Mouse (Mus musculus) neural tube, embryonic 10.5 days (tissue): Measurements from ENCODE around the gene Qtrt1.

Experiments
- DNase-seq: peaks from one replicate; pipeline ENCODE4 v3.0.0-alpha.2; 2017; ENCODE audit warnings: low spot score; ENCODE audit errors: extremely low spot score

Qtrt1 gene

DNA sequence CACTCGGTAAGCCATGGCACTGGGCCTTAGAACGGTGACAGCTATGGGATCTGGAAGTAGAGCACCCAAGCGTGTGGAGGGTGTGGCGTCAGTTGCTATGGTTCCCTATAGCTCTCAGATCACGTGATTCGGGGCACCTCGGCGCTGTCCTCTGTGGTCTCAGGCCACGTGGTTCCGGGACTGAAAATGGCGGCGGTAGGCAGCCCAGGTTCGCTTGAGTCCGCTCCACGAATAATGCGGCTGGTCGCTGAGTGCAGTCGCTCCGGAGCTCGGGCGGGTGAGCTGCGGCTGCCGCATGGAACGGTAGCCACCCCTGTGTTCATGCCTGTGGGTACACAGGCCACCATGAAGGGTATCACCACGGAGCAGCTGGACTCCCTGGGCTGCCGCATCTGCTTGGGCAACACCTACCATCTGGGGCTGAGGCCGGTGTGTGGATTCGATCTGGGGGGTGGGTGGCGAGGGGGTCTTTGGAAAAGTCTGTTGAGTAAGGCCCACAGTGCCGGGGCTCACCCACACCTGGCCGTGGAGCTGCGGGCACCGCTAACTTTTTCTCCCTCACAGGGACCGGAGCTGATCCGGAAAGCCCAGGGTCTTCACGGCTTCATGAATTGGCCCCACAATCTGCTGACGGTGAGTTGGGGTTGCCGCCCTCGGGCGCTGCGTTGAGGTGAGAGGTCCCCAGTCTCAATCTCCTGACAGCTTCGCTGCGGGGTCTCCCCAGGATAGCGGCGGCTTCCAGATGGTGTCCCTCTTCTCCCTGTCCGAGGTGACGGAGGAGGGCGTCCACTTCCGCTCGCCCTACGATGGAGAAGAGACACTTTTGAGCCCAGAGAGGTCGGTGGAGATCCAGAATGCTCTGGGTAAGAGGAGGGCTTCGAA is at the start of gene Qtrt1:
Qtrt1 (plus strand) TSS at position 169 of the 882 bp plus-strand sequence.
- DNase-seq, result peak; percentile 84

DNA sequence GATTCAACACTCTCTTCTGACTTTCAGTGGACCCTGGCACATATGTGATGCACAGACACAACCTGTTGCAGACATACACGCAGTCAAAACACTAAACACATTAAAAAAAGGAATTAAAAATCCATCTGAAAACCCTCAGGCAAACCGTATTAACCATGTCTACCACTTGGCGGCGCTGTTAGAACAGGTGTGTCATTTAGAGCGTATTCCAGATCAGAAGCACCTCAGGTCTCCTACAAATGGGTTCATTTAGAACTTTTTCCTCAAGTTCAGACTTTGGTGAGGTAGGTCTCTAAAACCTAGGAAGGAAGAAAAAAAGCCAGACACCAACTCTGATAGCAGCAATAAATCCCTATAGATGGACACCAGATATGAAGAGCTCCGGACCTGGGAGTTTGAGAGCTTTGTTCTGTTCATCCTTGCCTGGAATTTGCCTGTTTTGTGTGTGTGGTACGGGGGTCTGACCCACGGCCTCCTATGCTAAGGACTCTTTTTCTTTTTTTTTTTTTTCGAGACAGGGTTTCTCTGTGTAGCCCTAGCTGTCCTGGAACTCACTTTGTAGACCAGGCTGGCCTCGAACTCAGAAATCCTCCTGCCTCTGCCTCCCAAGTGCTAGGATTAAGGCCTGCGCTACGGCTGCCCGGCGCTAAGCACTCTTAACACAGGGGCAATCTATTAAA is 45.0 kb upstream of the Qtrt1 start:
- peak; percentile 51 for DNase-seq

DNA sequence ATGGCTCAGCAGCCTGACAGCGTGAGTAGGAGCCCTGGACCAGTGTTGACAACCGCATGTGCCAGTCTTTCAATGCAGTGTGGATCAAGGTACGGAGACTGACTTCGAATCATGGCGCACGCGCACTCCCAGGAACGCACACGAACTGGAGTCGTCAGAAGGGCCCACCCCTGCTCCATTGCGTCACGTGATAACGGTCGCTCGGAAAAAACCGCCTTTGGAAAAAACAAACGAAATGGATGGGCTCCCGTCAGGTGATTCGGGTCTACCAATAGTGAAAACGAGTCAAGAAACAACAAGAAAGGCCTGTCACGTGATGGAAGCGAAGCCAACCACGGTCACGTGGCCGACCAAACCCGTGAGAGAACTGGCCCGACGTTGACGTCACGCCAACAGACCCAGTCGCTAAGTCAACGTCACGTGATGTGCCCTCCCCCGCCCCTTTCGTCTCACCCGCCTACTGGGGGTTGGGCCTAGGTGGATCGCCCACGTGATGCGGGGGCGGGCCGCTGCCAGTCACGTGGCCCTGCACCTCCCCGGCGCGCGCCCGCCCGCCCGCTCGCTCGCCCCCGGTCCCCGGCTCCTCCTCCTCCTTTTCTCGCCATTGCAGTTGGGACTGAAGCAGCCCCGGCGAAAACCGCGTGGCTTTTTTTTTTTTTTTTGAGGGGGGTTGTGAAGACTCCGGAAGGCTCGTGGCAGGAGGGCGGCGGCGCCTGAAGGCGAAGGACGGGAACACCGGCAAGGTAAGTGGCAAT is 44.1 kb upstream of the Qtrt1 start, which contains the start of gene Ilf3:
Ilf3 (plus strand) TSS at position 515 of the 755 bp plus-strand sequence.
- peak; percentile 100 for DNase-seq

DNA sequence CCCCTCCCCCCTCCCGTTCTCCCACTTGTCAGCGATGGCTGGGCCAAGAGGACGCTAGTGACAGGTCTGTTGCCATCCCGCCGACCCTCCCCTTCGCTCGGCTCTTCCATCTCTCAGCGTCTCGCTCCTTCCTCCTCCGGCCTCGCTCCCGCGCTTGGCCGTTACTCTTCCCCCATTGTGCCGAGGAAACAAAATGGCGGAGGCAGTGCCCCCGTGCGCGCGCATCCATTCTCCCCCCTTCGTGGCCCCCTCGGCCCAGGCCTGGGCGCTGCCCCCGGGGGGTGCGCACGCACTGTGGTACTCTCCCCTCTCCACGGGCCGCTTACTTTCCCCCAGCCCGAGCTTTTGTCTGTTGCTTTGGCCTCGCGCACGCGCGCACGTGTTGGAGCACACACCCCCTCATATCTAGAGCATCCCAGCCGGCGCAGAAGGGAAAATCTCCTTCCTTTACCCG is 43.5 kb upstream of the Qtrt1 start:
- DNase-seq, result peak; percentile 85

DNA sequence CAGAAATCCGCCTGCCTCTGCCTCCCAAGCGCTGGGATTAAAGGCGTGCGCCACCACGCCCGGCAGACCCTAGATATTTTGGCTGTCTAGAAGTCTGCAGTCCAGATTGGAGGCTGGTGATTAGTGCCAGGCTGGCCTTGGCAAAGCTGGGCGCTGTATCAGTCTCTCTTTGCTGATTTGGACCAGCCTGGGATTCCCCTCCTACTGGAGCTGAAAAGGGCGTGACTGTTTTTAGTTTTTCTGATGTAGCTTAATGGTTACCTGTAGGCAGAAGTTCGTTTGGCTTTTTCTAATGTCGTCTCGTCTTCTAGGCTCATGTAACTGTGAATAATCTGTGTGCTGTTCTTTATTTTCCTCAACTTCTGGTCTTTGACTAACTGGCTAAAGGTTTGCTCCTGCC is 42.6 kb upstream of the Qtrt1 start:
- no peak for DNase-seq

DNA sequence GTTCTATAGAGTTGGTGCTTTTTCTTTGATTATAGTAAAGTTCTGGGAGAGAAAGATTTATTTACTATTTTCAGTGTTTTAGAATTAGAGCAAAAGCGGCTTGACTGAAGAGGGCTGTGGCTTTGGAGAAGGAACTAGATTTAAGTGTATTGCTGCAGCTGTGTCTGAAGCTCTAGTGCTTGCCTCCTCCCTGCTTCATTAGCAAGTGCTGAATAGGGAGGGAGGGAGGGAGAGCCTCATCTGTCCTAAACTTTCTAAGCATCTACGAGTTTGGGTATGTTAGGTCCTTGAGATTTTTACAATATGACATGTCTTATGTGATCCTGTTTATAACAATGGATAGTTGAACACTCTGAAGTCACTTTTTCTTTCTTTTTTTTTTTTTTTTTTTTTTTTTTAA is 40.8 kb upstream of the Qtrt1 start:
- no peak for DNase-seq

DNA sequence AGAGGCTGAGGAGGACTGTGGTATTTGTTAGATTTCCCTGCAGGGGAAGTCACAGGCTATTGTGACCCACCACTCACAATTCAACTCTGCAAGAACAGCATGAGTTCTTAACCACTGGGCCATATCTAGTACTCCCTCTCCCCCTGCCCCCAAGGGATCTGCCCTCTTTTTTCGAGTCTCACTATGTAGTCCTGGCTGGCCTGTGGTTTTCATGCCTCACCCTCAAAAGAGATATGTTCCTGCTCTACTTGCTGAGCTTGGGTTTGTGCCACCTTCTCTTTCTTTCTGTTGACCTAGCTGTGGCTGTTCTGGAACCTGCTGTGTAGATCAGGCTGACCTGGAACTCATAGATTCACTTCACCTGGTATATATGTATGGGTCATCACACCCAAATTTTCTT is 39.1 kb upstream of the Qtrt1 start:
- DNase-seq, result no peak

DNA sequence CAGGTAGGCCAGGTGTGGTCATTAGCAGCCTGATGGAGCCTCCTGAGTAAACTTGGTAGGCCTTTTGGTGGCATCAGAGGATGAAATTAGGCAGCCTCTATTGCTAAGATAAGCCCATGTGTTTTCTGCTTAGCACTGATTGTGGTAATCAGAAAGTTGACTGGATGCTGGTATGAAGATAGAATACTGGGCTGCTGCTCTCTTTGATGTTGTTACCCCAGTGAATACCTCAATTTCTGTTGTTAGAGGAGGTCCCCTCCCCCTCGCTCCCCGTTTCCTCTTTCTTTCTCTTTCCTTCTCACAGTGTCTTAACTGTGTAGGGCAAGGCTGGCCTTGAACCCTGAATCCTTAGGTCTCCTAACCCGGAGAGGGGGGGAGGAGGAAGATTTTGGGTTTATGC is 32.4 kb upstream of the Qtrt1 start:
- DNase-seq, result no peak

DNA sequence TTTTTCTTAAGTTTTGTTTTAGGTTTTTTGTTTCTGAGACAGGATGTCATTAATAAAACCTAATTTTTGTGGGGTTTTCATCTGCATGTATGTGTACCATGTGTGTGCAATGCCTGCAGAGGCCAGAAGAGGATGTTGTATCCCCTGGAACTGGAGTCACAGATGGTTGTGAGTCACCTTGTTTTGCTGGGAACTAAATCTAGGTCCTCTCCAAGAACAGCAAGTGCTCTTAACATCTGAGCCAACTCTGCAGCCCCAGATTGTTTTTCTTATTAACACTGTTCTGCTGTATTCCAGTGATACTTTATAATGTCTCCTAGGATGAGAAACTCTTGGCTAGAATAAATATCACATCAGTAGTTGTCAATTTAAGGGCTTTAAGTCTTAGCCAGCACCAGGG is 30.8 kb upstream of the Qtrt1 start:
- DNase-seq, result no peak

DNA sequence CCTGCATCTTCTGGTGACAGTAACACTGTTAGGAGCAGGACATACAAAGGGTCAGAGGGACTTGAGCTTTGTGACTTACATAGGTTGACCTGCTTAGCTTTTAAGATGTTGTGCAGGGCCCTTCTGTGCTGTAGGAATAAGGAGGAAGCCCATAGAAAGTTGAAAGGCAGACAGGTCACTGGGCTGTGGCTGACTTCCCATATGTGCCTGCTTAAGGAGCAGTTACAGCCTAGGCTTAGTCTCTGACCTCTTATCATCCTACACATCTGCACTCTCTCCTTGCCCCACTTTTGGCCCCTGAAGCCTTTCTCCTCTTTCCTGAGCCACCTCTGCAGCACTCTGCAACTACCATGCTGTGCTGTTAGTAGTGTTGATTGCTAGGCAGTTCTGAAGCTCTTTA is 27.7 kb upstream of the Qtrt1 start:
- no peak for DNase-seq

DNA sequence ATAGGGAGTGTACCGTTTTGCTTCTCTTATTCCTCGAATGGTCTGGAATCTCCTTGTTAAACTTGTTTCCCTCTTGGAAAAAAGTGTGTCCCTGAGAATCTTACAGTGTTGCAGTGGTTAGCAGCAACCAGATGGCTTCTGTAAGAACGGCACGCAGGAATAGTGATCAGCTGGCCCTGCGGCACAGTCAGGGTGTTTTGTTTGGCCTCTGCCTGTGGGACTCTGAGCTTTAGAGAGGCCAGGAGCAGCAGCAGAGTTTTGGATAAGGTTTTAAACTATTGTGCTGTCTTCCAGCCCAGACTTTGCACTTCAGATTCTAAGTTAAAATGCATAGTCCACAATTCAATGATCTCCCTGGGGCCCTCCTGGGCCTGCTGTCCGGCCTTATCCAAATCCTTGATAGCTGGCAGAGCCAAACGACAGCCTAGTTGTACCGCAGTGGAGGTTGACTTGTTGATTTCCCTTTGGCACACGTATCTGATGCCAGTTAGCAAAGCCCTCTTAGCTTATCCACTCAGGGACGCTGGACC is 18.9 kb upstream of the Qtrt1 start:
- DNase-seq, result no peak

DNA sequence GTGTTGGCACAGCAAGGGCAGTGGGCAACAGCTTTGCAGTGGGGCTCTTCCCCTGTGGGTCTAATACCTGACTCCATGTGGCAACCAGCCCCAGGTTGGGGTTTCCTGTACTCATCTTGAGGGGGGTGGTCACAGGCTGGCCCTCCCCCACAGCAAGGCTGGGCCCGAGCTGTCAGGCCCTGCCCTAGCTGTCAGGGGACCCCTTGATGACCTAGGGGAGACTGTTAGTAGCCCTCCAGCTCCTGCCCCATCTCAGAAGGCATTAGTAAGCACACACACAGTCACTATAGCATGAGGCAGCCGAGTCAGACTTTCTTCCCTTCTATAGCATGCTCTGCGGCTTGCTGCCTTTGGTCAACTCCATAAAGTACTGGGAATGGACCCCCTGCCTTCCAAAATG is 15.9 kb upstream of the Qtrt1 start:
- no peak for DNase-seq

DNA sequence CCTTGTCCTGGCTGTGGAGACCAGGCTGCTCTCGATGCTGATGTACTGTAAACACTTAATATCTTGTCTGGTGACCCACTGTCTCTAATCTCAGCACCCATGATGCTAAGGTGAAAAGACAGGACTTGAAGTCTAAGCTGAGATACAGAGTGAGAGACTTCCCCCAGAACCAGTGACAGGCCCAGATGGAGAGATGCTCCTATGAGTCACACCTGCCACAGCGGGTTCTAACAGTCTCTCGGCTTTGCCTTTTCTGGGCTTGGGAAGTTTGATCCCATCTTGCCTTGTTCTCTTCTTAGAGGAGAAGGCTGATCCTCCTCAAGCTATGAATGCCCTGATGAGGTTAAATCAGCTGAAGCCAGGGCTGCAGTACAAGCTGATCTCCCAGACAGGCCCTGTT is 14.5 kb upstream of the Qtrt1 start:
- no peak for DNase-seq

DNA sequence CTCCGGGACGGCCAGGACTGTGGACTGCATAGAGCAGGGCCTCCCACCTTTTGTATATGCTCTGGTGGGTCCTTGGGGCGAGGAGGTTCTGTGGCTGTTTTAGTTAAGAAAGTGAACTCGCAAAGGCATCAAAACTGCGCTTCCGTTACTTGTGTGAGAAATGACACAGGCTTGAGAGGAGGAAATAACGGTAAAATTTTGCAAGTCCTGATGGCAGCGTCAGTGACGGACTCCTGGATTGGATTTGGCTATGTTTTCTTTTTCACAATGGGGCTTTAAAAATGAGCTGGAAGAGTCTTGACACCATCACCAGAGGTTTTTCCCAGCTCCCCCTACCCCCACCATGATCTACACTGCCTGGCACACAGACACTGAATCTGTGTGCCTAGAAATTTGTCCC is 10.6 kb upstream of the Qtrt1 start:
- no peak for DNase-seq

DNA sequence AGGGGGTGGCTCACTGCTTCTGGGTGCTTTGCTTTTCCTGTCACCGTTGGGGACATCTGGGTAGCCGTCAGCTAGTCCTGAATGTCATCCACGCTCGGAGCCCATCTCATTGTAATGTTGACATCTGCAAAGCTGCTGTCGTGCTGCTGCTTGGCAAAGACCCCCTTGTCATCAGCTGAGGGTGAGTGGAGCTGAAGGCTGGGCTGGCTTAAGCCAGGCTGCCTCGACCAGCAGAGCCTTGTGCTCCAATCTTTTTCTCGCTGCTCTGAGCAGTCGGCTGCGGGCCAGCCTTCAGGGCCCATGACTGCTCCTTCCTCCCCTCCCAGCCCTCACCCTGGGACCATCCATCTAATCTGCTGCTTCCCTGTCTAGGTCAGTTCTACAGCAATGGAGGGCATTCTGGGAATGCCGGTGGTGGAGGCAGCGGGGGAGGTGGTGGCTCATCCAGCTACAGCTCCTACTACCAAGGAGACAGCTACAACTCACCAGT is 8.8 kb upstream of the Qtrt1 start:
- DNase-seq, result no peak

DNA sequence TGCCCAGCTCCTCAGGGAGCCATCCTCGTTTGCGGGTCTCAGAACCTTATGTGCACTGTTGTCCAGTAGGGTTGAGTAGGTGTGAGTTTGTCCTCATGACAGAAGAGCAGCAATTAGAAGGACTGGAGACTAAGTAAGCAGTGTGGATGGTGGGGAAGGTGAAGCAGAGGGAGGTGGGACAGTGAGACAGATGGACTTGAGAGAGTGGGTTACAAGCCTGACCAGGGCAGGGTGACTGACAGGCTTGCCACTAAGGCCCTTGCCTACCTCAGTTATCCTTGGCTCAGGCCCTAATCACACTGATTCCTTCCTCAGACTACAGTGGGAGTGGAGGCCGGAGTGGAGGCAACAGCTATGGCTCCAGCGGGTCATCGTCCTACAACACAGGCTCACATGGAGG is 7.9 kb upstream of the Qtrt1 start:
- no peak for DNase-seq

DNA sequence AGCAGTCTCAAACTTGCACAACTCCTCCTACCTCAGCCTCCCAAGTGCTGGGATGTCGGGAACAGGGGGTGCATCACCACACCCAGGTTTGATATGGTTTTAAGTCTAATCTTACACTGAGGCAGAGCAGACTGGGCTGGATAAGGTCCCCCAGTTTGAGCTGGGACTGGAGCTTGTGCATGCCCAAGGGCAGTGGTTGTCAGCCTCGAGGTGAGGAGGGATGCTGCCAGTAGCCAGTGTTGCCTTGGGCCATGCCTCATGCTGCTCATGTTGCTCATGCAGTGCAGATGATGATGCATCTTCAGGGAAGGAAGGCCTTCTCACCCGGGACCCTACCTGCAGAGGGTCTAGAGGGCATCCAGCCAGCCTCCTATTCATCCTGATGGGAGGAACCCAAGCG is 6.1 kb upstream of the Qtrt1 start:
- no peak for DNase-seq

DNA sequence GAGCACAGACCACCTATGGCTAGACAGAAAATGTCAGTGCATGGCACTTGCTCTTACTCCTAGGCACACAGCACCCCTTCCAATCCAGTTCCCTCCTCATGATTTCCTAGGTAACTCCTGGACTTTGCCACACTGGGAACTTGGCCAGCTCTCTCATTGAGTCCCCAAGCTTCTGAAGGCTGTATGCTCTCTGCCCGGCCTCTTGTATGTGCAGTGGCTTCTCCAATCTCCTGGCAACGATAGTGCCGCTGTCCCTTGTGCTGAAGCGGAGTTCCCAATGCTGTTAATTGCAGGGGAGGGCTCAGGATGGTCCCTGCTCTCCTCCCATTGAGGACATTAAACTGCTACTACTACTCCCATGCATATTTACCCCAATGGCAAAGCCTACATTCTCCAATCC is 3.7 kb upstream of the Qtrt1 start:
- no peak for DNase-seq

DNA sequence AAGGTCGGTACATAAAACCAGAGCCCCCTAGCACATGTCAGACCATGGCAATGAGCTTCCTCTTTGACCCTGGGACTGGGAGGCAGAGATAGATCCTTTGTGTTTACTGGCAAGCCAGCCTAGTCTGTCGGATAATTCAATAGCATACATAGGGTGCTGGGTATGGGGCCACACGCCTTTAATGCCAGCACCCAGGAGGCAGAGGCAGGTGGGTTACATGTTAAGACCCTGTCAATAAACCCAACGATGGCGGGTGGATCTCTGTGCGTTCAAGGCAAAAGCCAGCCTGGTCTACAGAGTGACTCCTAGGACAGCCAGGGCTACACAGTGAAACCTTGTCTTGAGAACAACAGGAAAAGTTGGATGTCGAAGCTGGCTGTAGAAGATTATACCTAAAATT is 3.0 kb upstream of the Qtrt1 start:
- DNase-seq, result no peak

DNA sequence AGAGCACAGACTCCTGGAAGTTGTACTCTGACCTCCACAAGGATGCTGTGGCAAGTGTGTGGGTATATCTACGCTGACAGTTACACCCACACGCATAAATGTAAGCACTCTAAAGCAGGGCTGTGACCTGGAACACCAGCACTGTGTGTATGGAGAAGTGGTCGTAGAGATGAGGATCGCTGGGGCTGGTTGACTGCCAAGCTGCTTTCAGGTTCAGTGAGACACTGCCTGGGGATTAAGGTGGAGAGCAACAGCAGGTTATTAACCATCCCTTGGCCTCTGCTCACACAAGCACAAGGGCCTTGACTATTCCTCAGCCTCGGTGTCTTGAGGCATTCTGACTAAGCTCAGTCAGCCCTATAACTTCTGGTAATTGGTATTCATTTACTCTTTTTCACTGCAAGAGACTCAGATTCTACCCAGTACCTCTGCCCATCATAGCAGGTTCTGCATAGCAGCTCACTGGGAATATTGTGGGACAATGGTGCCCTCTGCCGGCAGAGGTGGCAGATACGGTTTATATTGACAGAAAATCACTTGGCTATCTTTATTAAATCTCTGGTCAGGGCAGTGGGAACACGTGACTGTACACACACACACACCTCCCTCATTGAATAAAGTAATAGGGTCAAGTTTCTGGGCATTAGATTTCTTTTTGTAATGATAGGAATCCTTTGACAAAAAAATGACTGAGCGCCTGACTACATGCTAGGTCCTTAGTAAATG is 1.9 kb upstream of the Qtrt1 start:
- DNase-seq, result peak; percentile 82

DNA sequence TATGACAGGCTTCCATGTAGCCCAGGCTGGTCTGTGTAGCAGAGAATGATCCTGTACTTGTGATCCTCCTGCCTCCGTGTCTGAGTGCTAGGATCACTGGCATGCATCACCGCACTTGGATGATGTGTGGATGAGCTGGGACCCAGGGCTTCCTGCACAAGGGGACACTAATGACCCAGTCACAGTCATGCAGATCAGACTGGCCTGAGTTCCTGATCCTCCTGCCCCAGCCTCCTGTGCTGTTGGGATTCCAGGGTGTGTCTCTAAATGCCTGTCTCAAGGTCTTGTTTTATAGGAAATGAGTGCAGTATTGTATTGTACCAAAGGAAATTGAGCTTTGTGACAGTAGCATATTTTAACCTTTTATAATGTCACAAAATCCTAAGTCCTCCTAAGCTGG is 6.2 kb downstream of the Qtrt1 start:
- DNase-seq, result no peak
